ENCODE assay signal across 8 mouse cellular contexts in the genomic region with DNA sequence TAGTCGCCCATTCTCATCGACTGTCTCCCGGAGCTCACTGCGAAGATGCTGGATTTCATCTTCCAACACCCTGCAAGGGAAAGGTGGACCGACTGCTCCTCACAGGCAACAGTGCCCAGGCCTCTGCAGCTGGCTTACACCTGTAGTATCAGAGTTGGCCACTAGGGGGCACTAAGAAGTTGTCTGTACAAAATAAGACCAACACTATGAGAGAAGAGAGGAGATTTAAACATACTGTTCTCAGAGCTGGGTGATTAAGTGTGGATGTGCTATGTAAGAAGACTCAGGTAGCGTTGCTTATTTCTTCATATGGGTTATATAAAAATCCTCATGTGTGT. TPM values are rescaled to one million over a fixed set of nuclear protein-coding genes. Genes with fewer than 3 reads are reported as not detected.
A peak's percentile ranks its signal among the peaks of the same experiment; 100 is the strongest.
DNase-seq lines count a peak whose midpoint lies in the region; ATAC-seq and TF ChIP-seq lines count a peak whose summit lies in the region.

No protein-coding gene starts in this region.

- no peak overlapping the region for H3K4me2 ChIP-seq in kidney, postnatal 0 days (ENCODE audit: low read length)
- no peak overlapping the region for H3K4me2 ChIP-seq in liver, embryonic 11.5 days
- no peak overlapping the region for H3K4me2 ChIP-seq in neural tube, embryonic 13.5 days

- DNase-seq in 3134 (ENCODE audit: extremely low read depth, insufficient read length, low spot score) (peak; percentile 40), NIH3T3 (ENCODE audit: low read depth) (peak; percentile 88)
- DNase-seq in cerebellum, postnatal 14 days, result peak; percentile 91 to 94
- peak; percentile 85 for DNase-seq in gastrocnemius, postnatal 10 days
- DNase-seq in kidney, postnatal 0 days (ENCODE audit: low spot score), result peak; percentile 85
- DNase-seq in liver, embryonic 11.5 days (ENCODE audit: low spot score), result peak; percentile 54
- DNase-seq in testis, postnatal 10 days (ENCODE audit: low spot score), result peak; percentile 92

- no peaks in the 10 kb centered on the region for H3K36me3 ChIP-seq in kidney, postnatal 0 days (ENCODE audit: insufficient read depth, low read length)
- no peaks in the 10 kb centered on the region for H3K36me3 ChIP-seq in liver, embryonic 11.5 days (ENCODE audit: control insufficient read depth, insufficient read depth, low read length)
- no peaks in the 10 kb centered on the region for H3K36me3 ChIP-seq in neural tube, embryonic 13.5 days

- H3K4me3 ChIP-seq in kidney, postnatal 0 days (replicated peaks; ENCODE audit: low read depth, low read length), result no peak overlapping the region
- no peak overlapping the region for H3K4me3 ChIP-seq in liver, embryonic 11.5 days (ENCODE audit: low read depth, low read length)
- no peak overlapping the region for H3K4me3 ChIP-seq in neural tube, embryonic 13.5 days

- no peak overlapping the region for H3K9ac ChIP-seq in kidney, postnatal 0 days (ENCODE audit: low read depth, low read length)
- no peak overlapping the region for H3K9ac ChIP-seq in liver, embryonic 11.5 days (ENCODE audit: low read depth, low read length)
- no peak overlapping the region for H3K9ac ChIP-seq in neural tube, embryonic 13.5 days

- no peaks in the 10 kb centered on the region for H3K9me3 ChIP-seq in kidney, postnatal 0 days (replicated peaks; ENCODE audit: low read length)
- H3K9me3 ChIP-seq in liver, embryonic 11.5 days (ENCODE audit: control insufficient read depth, low read length), result no peaks in the 10 kb centered on the region
- no peaks in the 10 kb centered on the region for H3K9me3 ChIP-seq in neural tube, embryonic 13.5 days

- peak; percentile 88 for TF ChIP-seq CTCF in kidney, postnatal 0 days (IDR thresholded peaks at IDR 0.05; ENCODE audit: low read depth)

- ATAC-seq in kidney, postnatal 0 days (replicated peaks; ENCODE audit: low FRiP score, low read depth), result 0 out of 2 replicates have a peak, but pooled peaks have one; percentile 19
- ATAC-seq in liver, embryonic 11.5 days (replicated peaks; ENCODE audit: low FRiP score), result no peak
- ATAC-seq in neural tube, embryonic 13.5 days (ENCODE audit: low read depth), result peak; percentile 57; the same call in 1 of the 2 replicates

- H3K27me3 ChIP-seq in kidney, postnatal 0 days (ENCODE audit: insufficient read depth, low read length), result no peaks in the 10 kb centered on the region
- no peaks in the 10 kb centered on the region for H3K27me3 ChIP-seq in liver, embryonic 11.5 days (replicated peaks; ENCODE audit: control insufficient read depth, insufficient read depth, low read length)
- no peaks in the 10 kb centered on the region for H3K27me3 ChIP-seq in neural tube, embryonic 13.5 days

- H3K4me1 ChIP-seq in kidney, postnatal 0 days (replicated peaks; ENCODE audit: insufficient read depth, low read length), result no peaks in the 10 kb centered on the region
- H3K4me1 ChIP-seq in liver, embryonic 11.5 days (replicated peaks; ENCODE audit: control insufficient read depth, insufficient read depth, low read length), result no peaks in the 10 kb centered on the region
- no peaks in the 10 kb centered on the region for H3K4me1 ChIP-seq in neural tube, embryonic 13.5 days (replicated peaks)

- WGBS in kidney, postnatal 0 days, result 30% methylated on average over 6 of the region's 6 CpGs
- 27% methylated on average over 6 of the region's 6 CpGs for WGBS in liver, embryonic 11.5 days
- 38% methylated on average over 6 of the region's 6 CpGs for WGBS in neural tube, embryonic 13.5 days

- no peak overlapping the region for H3K27ac ChIP-seq in kidney, postnatal 0 days
- H3K27ac ChIP-seq in liver, embryonic 11.5 days (ENCODE audit: low read depth, low read length), result no peak overlapping the region
- H3K27ac ChIP-seq in neural tube, embryonic 13.5 days (replicated peaks), result no peak overlapping the region

RNA-seq across cellular contexts. Expression of a gene that starts 8.3 kb away (rescaled TPM):
- under 1 TPM; 0.79 to 0.85 TPM for total RNA-seq in gastrocnemius, postnatal 10 days (2021)
- polyA plus RNA-seq in kidney, postnatal 0 days (2015; fragmentation: Nextera tagmentation; extraction: Ambion mirVana), result 0.23 and 0.25 TPM in 2 replicates
- polyA plus RNA-seq in liver, embryonic 11.5 days (2014; fragmentation: Nextera tagmentation; extraction: Ambion mirVana), result 0.49 TPM in 1 of 2 replicates, not detected in the other
- 2.8 and 3.0 TPM in 2 replicates for polyA plus RNA-seq in neural tube, embryonic 13.5 days (2015; fragmentation: Nextera tagmentation; extraction: Ambion mirVana)

RNA-seq across cellular contexts. Expression of a gene that starts 27.2 kb away (rescaled TPM):
- 10 to 100 TPM; 75.4 to 98.1 TPM for total RNA-seq in gastrocnemius, postnatal 10 days (2021)
- polyA plus RNA-seq in kidney, postnatal 0 days (2015; fragmentation: Nextera tagmentation; extraction: Ambion mirVana), result 148 and 151 TPM in 2 replicates
- polyA plus RNA-seq in liver, embryonic 11.5 days (2014; fragmentation: Nextera tagmentation; extraction: Ambion mirVana), result 205 and 214 TPM in 2 replicates
- 129 and 150 TPM in 2 replicates for polyA plus RNA-seq in neural tube, embryonic 13.5 days (2015; fragmentation: Nextera tagmentation; extraction: Ambion mirVana)

RNA-seq across cellular contexts. Expression of a gene that starts 38.6 kb away (rescaled TPM):
- 100 to 1,000 TPM; 256 to 285 TPM for total RNA-seq in gastrocnemius, postnatal 10 days (2021)
- polyA plus RNA-seq in kidney, postnatal 0 days (2015; fragmentation: Nextera tagmentation; extraction: Ambion mirVana), result 0.11 and 0.42 TPM in 2 replicates
- polyA plus RNA-seq in liver, embryonic 11.5 days (2014; fragmentation: Nextera tagmentation; extraction: Ambion mirVana), result not detected in 2 replicates
- polyA plus RNA-seq in neural tube, embryonic 13.5 days (2015; fragmentation: Nextera tagmentation; extraction: Ambion mirVana), result 0.10 and 0.37 TPM in 2 replicates

RNA-seq across cellular contexts. Expression of a gene that starts 53.5 kb away (rescaled TPM):
- total RNA-seq in gastrocnemius, postnatal 10 days (2021), result 100 to 1,000 TPM; 113 to 118 TPM
- 0.13 TPM in 1 of 2 replicates, not detected in the other for polyA plus RNA-seq in kidney, postnatal 0 days (2015; fragmentation: Nextera tagmentation; extraction: Ambion mirVana)
- polyA plus RNA-seq in liver, embryonic 11.5 days (2014; fragmentation: Nextera tagmentation; extraction: Ambion mirVana), result not detected in 2 replicates
- polyA plus RNA-seq in neural tube, embryonic 13.5 days (2015; fragmentation: Nextera tagmentation; extraction: Ambion mirVana), result 0.95 and 2.0 TPM in 2 replicates

Comparison
In these comparisons a context has a peak if more than half of its experiments do, and no peak if none do; other contexts are left out.
1. DNase-seq: peak in every context shown above with its lines; median percentile 92 in cerebellum, postnatal 14 days; 92 in testis, postnatal 10 days; 88 in NIH3T3; 85 in gastrocnemius, postnatal 10 days; 85 in kidney, postnatal 0 days; 54 in liver, embryonic 11.5 days; 40 in 3134.